Mouse (Mus musculus): ENCODE measurements around the gene Olfr611. TPM values are rescaled to one million over a fixed set of nuclear protein-coding genes. Genes with fewer than 3 reads are reported as not detected.
"Not testable (repeated sequence)": the region's sequence is repeated elsewhere in the genome, so short reads cannot be mapped to it uniquely, and the experiment has no call there.

Olfr611 gene
- not detected in 2 replicates for total RNA-seq (2021)
- long read RNA-seq: 0 reads

DNA sequence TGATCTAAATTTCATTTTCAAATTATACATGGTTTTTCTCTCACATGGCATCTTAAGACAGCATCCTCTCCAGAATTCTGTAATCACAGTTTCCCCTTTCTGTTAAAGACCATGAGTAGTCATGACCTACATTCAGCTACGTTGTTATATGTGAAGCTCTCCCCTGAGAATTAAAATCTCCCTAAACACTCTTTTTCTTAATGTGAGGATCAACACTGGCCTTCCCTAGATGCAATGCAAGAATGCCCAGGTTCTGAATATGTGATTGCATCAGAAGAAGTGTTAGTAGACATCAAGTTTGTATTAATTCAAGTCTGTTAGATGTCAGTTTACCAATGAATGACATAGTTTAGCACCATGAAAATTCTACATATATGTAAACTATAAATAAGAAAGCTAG is at the start of gene Olfr611:
Olfr611 (minus strand) TSS at position 101 of the 400 bp plus-strand sequence.
- DNase-seq: not testable (repeated sequence)

DNA sequence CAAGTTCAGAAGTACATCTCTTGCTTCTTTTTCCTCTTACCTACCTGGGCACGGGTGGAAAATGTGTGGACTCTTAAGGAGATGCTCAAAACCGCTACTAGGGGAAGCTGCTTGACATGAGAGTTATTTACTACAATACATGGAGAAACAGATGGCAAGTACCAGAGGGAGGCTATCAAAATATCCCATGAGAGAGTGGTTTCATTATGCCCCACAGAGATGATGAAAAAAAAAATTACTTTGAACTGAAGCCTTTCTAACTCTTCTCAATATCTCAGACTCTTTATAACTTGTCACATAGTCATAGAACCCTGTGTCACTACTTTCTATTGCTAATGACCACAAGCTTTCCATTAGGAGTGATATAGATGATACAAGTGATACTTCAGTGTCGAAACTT is 48.4 kb upstream of the Olfr611 start, which contains the start of gene Olfr616:
Olfr616 (minus strand) TSS at position 101 of the 400 bp plus-strand sequence.
- DNase-seq: no peak

DNA sequence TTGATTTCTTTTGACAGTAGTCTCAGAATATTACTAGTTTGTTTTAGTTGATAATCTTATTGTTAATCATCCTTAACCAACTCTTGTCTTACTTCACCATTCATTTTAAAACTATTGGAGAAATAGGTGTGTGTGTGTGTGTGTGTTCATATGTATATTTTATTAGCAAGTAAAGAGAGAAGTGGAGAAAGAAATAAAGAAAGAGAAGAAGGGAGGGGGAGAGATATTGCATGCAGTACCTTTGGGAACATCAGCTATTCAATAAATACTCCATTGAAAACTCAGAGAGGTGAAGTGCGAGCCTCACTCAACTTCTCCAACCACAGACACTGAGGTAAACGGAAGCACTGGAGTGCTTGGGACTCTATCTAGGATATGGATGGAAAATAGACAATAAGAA is 35.1 kb upstream of the Olfr611 start, which contains the start of gene Olfr615:
Olfr615 (plus strand) TSS at position 301 of the 400 bp plus-strand sequence.
- DNase-seq: no peak

DNA sequence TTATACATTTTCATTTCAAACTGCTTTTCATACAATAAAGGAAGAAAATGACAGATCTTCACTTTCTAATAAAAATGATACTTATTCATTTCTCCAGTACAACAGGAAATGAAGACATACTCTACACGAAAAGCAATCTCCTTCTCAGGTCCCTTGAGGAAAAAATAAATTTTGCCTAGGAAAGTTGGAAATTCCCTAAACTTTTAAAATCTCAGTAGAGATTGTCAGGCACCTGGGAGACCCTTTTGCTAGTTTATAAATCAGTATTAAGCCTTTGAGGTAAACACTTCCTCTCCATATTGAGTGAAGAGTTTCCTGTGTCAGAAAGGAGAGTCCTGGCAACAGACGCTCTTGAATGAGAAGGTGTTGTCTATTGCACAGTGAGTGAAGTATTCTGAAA is 27.1 kb upstream of the Olfr611 start, which contains the start of gene Olfr613:
Olfr613 (plus strand) TSS at position 301 of the 400 bp plus-strand sequence.
- DNase-seq: no peak

DNA sequence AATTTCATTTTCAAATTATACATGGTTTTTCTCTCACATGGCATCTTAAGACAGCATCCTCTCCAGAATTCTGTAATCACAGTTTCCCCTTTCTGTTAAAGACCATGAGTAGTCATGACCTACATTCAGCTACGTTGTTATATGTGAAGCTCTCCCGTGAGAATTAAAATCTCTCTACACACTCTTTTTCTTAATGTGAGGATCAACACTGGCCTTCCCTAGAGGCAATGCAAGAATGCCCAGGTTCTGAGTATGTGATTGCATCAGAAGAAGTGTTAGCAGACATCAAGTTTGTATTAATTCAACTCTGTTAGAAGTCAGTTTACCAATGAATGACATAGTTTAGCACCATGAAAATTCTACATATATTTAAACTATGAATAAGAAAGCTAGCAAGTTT is 22.0 kb upstream of the Olfr611 start, which contains the start of gene Olfr612:
Olfr612 (minus strand) TSS at position 101 of the 400 bp plus-strand sequence.
- DNase-seq: not testable (repeated sequence)

DNA sequence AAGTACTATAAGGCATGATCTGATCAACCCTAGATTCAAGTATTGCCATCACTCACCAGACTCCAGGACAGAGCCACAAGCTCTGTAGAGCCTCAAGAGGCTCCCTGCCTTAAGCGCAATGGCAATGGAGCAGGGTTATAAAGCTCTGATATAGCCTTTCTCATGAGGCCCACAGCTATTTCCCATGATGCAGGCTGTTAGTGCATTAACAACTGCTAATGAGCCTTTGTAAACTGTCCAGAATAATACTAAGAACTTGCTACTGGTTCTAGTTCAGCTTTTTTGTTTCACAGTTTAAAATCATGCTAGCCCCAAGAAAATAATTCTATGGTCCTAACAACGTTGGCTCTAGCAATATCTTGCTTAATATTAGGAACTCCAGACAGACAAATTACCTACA is 8.6 kb downstream of the Olfr611 start, which contains the start of gene Olfr610:
Olfr610 (minus strand) TSS at position 101 of the 400 bp plus-strand sequence.
- DNase-seq: no peak

DNA sequence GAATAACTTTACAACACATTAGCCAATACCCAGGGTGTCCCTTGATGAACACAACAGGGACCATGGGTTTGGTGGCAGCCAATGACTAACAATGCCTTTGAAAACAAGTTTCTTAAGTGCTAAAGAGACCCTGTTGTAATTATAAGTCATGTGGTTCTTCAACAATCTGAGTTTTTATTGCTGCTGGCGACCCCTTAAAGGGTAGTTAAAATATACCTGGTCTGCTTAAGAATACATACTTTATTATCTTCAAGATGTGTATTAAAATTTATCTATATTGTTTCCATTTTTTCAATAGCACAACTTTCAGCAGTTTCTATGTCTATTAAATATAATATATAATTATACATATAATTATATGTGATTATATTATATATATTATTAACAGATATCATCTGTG is 22.7 kb downstream of the Olfr611 start, which contains the start of gene Olfr609:
Olfr609 (minus strand) TSS at position 101 of the 400 bp plus-strand sequence.
- no peak for DNase-seq

DNA sequence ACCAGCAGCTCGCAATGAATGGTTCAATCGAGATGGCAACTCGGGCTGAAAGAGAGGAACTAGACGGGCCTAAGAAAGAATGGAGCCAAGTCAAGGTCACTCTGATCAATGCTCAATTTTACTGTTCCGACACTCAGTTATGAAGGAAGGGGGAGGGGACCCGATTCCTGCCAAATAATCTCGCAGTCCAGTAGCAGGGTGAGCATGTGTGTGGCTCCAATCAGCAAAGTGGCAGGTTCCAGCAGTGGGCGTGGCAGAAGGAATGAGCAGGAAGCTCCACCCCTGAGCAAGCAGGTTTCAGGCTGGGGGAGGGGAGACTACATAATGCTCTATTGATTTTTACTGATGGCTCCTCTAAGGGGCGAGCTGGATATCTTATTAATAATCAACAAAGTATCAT is 43.5 kb downstream of the Olfr611 start:
- not testable (repeated sequence) for DNase-seq

DNA sequence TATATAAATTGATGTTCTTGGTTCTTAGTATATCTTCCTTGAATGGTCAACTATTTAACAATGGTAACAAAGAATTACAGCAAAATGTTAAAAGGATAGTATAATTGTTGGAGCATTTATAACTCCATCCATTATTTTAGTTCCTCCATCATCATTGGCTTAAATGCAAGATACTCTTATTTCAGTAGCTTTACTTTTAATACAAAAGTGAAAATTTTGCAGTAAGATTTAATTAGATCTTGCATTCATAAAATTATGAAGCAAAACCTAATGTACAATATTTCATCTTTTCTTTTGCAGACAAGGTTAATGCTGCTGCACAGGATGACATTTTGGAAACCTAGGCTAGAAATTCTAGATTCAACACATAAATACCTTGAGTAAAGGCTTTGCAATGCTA is 51.1 kb downstream of the Olfr611 start, which contains the start of gene Olfr608:
Olfr608 (plus strand) TSS at position 301 of the 400 bp plus-strand sequence.
- DNase-seq: no peak

Other genes starting within 250 kb of the Olfr611 start
- not detected in 2 replicates for gene Olfr596, start 215.2 kb downstream of the Olfr611 start, total RNA-seq (2021)
- gene Olfr597, start 204.5 kb downstream of the Olfr611 start, total RNA-seq (2021): not detected in 2 replicates
- gene Olfr598, start 197.3 kb downstream of the Olfr611 start, total RNA-seq (2021): not detected in 2 replicates
- not detected in 2 replicates for gene Olfr599, start 184.9 kb downstream of the Olfr611 start, total RNA-seq (2021)
- not detected in 2 replicates for gene Olfr600, start 171.2 kb downstream of the Olfr611 start, total RNA-seq (2021)
- gene Olfr601, start 158.2 kb downstream of the Olfr611 start, total RNA-seq (2021): not detected in 2 replicates
- not detected in 2 replicates for gene Olfr603, start 134.7 kb downstream of the Olfr611 start, total RNA-seq (2021)
- gene Usp17lc, start 105.8 kb downstream of the Olfr611 start, total RNA-seq (2021): not detected in 2 replicates
- not detected in 2 replicates for gene Olfr605, start 75.4 kb downstream of the Olfr611 start, total RNA-seq (2021)
- gene Olfr606, start 71.8 kb downstream of the Olfr611 start, total RNA-seq (2021): not detected in 2 replicates
- not detected in 2 replicates for gene Olfr607, start 56.7 kb downstream of the Olfr611 start, total RNA-seq (2021)
- gene Olfr608, start 51.0 kb downstream of the Olfr611 start, total RNA-seq (2021): not detected in 2 replicates
- not detected in 2 replicates for gene Olfr609, start 22.8 kb downstream of the Olfr611 start, total RNA-seq (2021)
- not detected in 2 replicates for gene Olfr610, start 8.7 kb downstream of the Olfr611 start, total RNA-seq (2021)
- gene Olfr612, start 21.9 kb upstream of the Olfr611 start, total RNA-seq (2021): not detected in 2 replicates
- not detected in 2 replicates for gene Olfr613, start 27.2 kb upstream of the Olfr611 start, total RNA-seq (2021)
- gene Olfr615, start 35.2 kb upstream of the Olfr611 start, total RNA-seq (2021): not detected in 2 replicates
- gene Olfr616, start 48.3 kb upstream of the Olfr611 start, total RNA-seq (2021): not detected in 2 replicates
- gene Olfr617, start 52.2 kb upstream of the Olfr611 start, total RNA-seq (2021): not detected in 2 replicates
- gene Olfr618, start 69.3 kb upstream of the Olfr611 start, total RNA-seq (2021): not detected in 2 replicates
- not detected in 2 replicates for gene Olfr619, start 79.7 kb upstream of the Olfr611 start, total RNA-seq (2021)
- not detected in 2 replicates for gene Olfr620, start 91.7 kb upstream of the Olfr611 start, total RNA-seq (2021)
- gene Olfr622, start 121.9 kb upstream of the Olfr611 start, total RNA-seq (2021): not detected in 2 replicates
- gene Olfr623, start 142.9 kb upstream of the Olfr611 start, total RNA-seq (2021): not detected in 2 replicates
- 0.06 TPM in 1 of 2 replicates, not detected in the other for gene Olfr624, start 150.3 kb upstream of the Olfr611 start, total RNA-seq (2021)
- not detected in 2 replicates for gene Olfr625-ps1, start 161.9 kb upstream of the Olfr611 start, total RNA-seq (2021)
- not detected in 2 replicates for gene Olfr243, start 193.8 kb upstream of the Olfr611 start, total RNA-seq (2021)
- gene Olfr628, start 209.5 kb upstream of the Olfr611 start, total RNA-seq (2021): not detected in 2 replicates
- gene Olfr629, start 224.1 kb upstream of the Olfr611 start, total RNA-seq (2021): not detected in 2 replicates
- not detected in 2 replicates for gene Olfr630, start 236.5 kb upstream of the Olfr611 start, total RNA-seq (2021)

All from adrenal gland, postnatal 25 days (tissue).